Mouse (Mus musculus): ENCODE measurements at regions not wholly inside any gene's neighbourhood (a gene's known extent, or its start where the extent isn't known, plus 50 kb on each side); places are given as distances from the start of the nearest gene placed in this dataset.

- H3K9ac ChIP-seq (ENCODE audit: low read depth, low read length) = no peak overlapping the region
- no peaks in the 10 kb centered on the region for H3K36me3 ChIP-seq (ENCODE audit: control insufficient read depth, insufficient read depth, low read length)
- H3K27me3 ChIP-seq (ENCODE audit: control insufficient read depth, insufficient read depth, low read length) = no peaks in the 10 kb centered on the region
- no peaks in the 10 kb centered on the region for H3K79me2 ChIP-seq (ENCODE audit: control insufficient read depth, insufficient read depth, low read length)
- TF ChIP-seq CTCF (IDR thresholded peaks at IDR 0.05; ENCODE audit: low read depth, low read length) = no peak
- TF ChIP-seq POLR2A (IDR thresholded peaks at IDR 0.05; ENCODE audit: extremely low read depth, insufficient read depth, low read length) = no peak
- H3K27ac ChIP-seq (replicated peaks; ENCODE audit: insufficient read depth, low read depth, low read length) = no peak overlapping the region
- no peak for DNase-seq (ENCODE audit: extremely low read depth, low read depth, low spot score)
- WGBS = 75% methylated on average over 3 of the region's 3 CpGs
- H3K4me3 ChIP-seq (ENCODE audit: insufficient read depth, low read depth, low read length) = no peak overlapping the region
- H3K4me1 ChIP-seq (ENCODE audit: control insufficient read depth, insufficient read depth, low read length) = no peaks in the 10 kb centered on the region
Observed at GRCm38 (mm10) chr8:78877423-78877822, 56.5 kb upstream of the Lsm6 start.

GRCm38 (mm10) chr8:78889708-78890107 lies 68.8 kb upstream of the Lsm6 start:
- Histone ChIP-seq H3K9ac (ENCODE audit: low read depth, low read length) (no peak overlapping the region), H3K27ac (replicated peaks; ENCODE audit: insufficient read depth, low read depth, low read length) (no peak overlapping the region), H3K36me3 (ENCODE audit: control insufficient read depth, insufficient read depth, low read length) (no peaks in the 10 kb centered on the region), H3K79me2 (ENCODE audit: control insufficient read depth, insufficient read depth, low read length) (no peaks in the 10 kb centered on the region), H3K27me3 (ENCODE audit: control insufficient read depth, insufficient read depth, low read length) (no peaks in the 10 kb centered on the region), H3K4me3 (ENCODE audit: insufficient read depth, low read depth, low read length) (no peak overlapping the region), H3K4me1 (ENCODE audit: control insufficient read depth, insufficient read depth, low read length) (no peaks in the 10 kb centered on the region)
- no peak for DNase-seq (ENCODE audit: extremely low read depth, low read depth, low spot score)
- TF ChIP-seq CTCF (IDR thresholded peaks at IDR 0.05; ENCODE audit: low read depth, low read length) (no peak), POLR2A (IDR thresholded peaks at IDR 0.05; ENCODE audit: extremely low read depth, insufficient read depth, low read length) (no peak)
- WGBS = 80% methylated on average over 6 of the region's 6 CpGs

GRCm38 (mm10) chr8:78890571-78890970 lies 69.6 kb upstream of the Lsm6 start:
- TF ChIP-seq CTCF (IDR thresholded peaks at IDR 0.05; ENCODE audit: low read depth, low read length) (no peak), POLR2A (IDR thresholded peaks at IDR 0.05; ENCODE audit: extremely low read depth, insufficient read depth, low read length) (no peak)
- Histone ChIP-seq H3K27ac (replicated peaks; ENCODE audit: insufficient read depth, low read depth, low read length) (no peak overlapping the region), H3K4me1 (ENCODE audit: control insufficient read depth, insufficient read depth, low read length) (no peaks in the 10 kb centered on the region), H3K4me3 (ENCODE audit: insufficient read depth, low read depth, low read length) (no peak overlapping the region), H3K79me2 (ENCODE audit: control insufficient read depth, insufficient read depth, low read length) (no peaks in the 10 kb centered on the region), H3K36me3 (ENCODE audit: control insufficient read depth, insufficient read depth, low read length) (no peaks in the 10 kb centered on the region), H3K9ac (ENCODE audit: low read depth, low read length) (no peak overlapping the region), H3K27me3 (ENCODE audit: control insufficient read depth, insufficient read depth, low read length) (no peaks in the 10 kb centered on the region)
- 79% methylated on average over 4 of the region's 4 CpGs for WGBS
- no peak for DNase-seq (ENCODE audit: extremely low read depth, low read depth, low spot score)

GRCm38 (mm10) chr8:78899887-78900286 lies 78.9 kb upstream of the Lsm6 start:
- Histone ChIP-seq H3K79me2 (ENCODE audit: control insufficient read depth, insufficient read depth, low read length) (no peaks in the 10 kb centered on the region), H3K36me3 (ENCODE audit: control insufficient read depth, insufficient read depth, low read length) (no peaks in the 10 kb centered on the region), H3K4me3 (ENCODE audit: insufficient read depth, low read depth, low read length) (no peak overlapping the region), H3K27ac (replicated peaks; ENCODE audit: insufficient read depth, low read depth, low read length) (no peak overlapping the region), H3K9ac (ENCODE audit: low read depth, low read length) (no peak overlapping the region), H3K4me1 (ENCODE audit: control insufficient read depth, insufficient read depth, low read length) (no peaks in the 10 kb centered on the region), H3K27me3 (ENCODE audit: control insufficient read depth, insufficient read depth, low read length) (no peaks in the 10 kb centered on the region)
- DNase-seq (ENCODE audit: extremely low read depth, low read depth, low spot score) = peak; percentile 63
- 36% methylated on average over 7 of the region's 7 CpGs for WGBS
- TF ChIP-seq CTCF (IDR thresholded peaks at IDR 0.05; ENCODE audit: low read depth, low read length) (peak; percentile 39), POLR2A (IDR thresholded peaks at IDR 0.05; ENCODE audit: extremely low read depth, insufficient read depth, low read length) (no peak)

GRCm38 (mm10) chr8:78903034-78903433 lies 82.1 kb upstream of the Lsm6 start:
- no peak for TF ChIP-seq POLR2A (IDR thresholded peaks at IDR 0.05; ENCODE audit: extremely low read depth, insufficient read depth, low read length)
- no peak for TF ChIP-seq CTCF (IDR thresholded peaks at IDR 0.05; ENCODE audit: low read depth, low read length)
- H3K27ac ChIP-seq (replicated peaks; ENCODE audit: insufficient read depth, low read depth, low read length) = no peak overlapping the region
- H3K27me3 ChIP-seq (ENCODE audit: control insufficient read depth, insufficient read depth, low read length) = no peaks in the 10 kb centered on the region
- no peak overlapping the region for H3K9ac ChIP-seq (ENCODE audit: low read depth, low read length)
- H3K4me3 ChIP-seq (ENCODE audit: insufficient read depth, low read depth, low read length) = no peak overlapping the region
- H3K36me3 ChIP-seq (ENCODE audit: control insufficient read depth, insufficient read depth, low read length) = no peaks in the 10 kb centered on the region
- 93% methylated on average over 1 of the region's 1 CpGs for WGBS
- DNase-seq (ENCODE audit: extremely low read depth, low read depth, low spot score) = no peak
- no peaks in the 10 kb centered on the region for H3K4me1 ChIP-seq (ENCODE audit: control insufficient read depth, insufficient read depth, low read length)
- H3K79me2 ChIP-seq (ENCODE audit: control insufficient read depth, insufficient read depth, low read length) = no peaks in the 10 kb centered on the region

GRCm38 (mm10) chr8:78907918-78908317 lies 87.0 kb upstream of the Lsm6 start:
- Histone ChIP-seq H3K79me2 (ENCODE audit: control insufficient read depth, insufficient read depth, low read length) (no peaks in the 10 kb centered on the region), H3K4me1 (ENCODE audit: control insufficient read depth, insufficient read depth, low read length) (no peaks in the 10 kb centered on the region), H3K9ac (ENCODE audit: low read depth, low read length) (no peak overlapping the region), H3K27me3 (ENCODE audit: control insufficient read depth, insufficient read depth, low read length) (no peaks in the 10 kb centered on the region), H3K4me3 (ENCODE audit: insufficient read depth, low read depth, low read length) (no peak overlapping the region), H3K27ac (replicated peaks; ENCODE audit: insufficient read depth, low read depth, low read length) (no peak overlapping the region), H3K36me3 (ENCODE audit: control insufficient read depth, insufficient read depth, low read length) (no peaks in the 10 kb centered on the region)
- 46% methylated on average over 1 of the region's 1 CpGs for WGBS
- DNase-seq (ENCODE audit: extremely low read depth, low read depth, low spot score) = no peak
- TF ChIP-seq POLR2A (IDR thresholded peaks at IDR 0.05; ENCODE audit: extremely low read depth, insufficient read depth, low read length) (no peak), CTCF (IDR thresholded peaks at IDR 0.05; ENCODE audit: low read depth, low read length) (no peak)
